Mouse (Mus musculus): ENCODE measurements around the gene Rnf43. TPM values are rescaled to one million over a fixed set of nuclear protein-coding genes. Genes with fewer than 3 reads are reported as not detected.

Gene Rnf43
- total RNA-seq, 2 experiments from 2014 or later = 0.09 to 0.16 TPM

- intact Hi-C loops (cut with DNase I; ENCODE audit: low total_unique reads) = no loop called here
- no peak for DNase-seq
These were observed 71.8 kb downstream of the Rnf43 start for GRCm38 (mm10) chr11:87734346-87734745.

- no peak for DNase-seq
- intact Hi-C loops (cut with DNase I; ENCODE audit: low total_unique reads) = no loop called here
These were observed 73.2 kb downstream of the Rnf43 start for GRCm38 (mm10) chr11:87735691-87736090.

GRCm38 (mm10) chr11:87736647-87737134, 74.2 kb downstream of the Rnf43 start:
- DNase-seq = peak; percentile 57
- intact Hi-C loops (cut with DNase I; ENCODE audit: low total_unique reads) = no loop called here

- peak; percentile 95 for DNase-seq
- intact Hi-C loops (cut with DNase I; ENCODE audit: low total_unique reads) = no loop called here
These were observed 74.7 kb downstream of the Rnf43 start, which contains the start of gene Supt4a for GRCm38 (mm10) chr11:87737175-87737740. Supt4a (plus strand) TSS chr11:87737552.

DNA sequence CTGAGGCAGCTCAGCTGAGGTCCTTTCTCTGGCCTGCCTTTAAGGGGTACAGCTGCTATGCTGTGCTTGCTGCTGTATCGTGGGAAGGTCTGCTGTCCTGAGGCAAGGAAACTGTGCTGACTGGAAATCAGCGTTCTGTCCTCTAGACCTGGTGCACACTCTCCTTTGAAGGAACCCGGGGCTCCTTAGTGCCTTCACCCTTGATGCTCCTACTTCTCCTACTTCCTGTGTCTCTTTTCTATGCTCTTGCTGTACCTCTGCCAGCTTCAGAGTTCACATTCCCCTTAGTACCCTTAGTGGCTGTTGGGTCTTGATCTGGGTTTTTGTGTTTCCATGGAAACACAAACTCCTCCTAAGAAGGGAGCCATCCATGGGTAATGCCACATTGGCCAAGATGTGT, 81.2 kb downstream of the Rnf43 start:
- intact Hi-C loops (cut with DNase I; ENCODE audit: low total_unique reads) = no loop called here
- DNase-seq = no peak

GRCm38 (mm10) chr11:87744964-87745363, 82.4 kb downstream of the Rnf43 start:
- no peak for DNase-seq
- intact Hi-C loops (cut with DNase I; ENCODE audit: low total_unique reads) = no loop called here

- no peak for DNase-seq
- intact Hi-C loops (cut with DNase I; ENCODE audit: low total_unique reads) = no loop called here
These were observed 83.4 kb downstream of the Rnf43 start for GRCm38 (mm10) chr11:87745632-87746555.

DNA sequence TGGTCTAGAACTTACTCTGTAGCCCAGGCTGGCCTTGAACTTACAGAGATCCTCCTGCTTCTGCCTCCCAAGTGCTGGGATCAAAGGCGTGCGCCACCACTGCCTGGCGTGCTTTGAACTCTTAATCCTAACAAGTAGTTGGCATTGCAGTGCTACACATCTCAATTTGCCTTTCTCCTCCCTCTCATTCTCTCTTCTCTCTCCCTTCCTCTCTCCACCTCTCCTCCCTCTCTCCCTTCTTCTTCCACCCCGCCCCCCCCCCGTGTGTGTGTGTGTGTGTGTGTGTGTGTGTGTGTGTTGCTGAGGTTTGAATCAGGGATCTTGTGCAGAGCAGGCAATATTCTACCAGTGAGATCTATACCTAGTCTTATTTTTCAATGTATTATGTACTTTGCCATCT, 84.8 kb downstream of the Rnf43 start:
- no peak for DNase-seq
- intact Hi-C loops (cut with DNase I; ENCODE audit: low total_unique reads) = no loop called here

DNA sequence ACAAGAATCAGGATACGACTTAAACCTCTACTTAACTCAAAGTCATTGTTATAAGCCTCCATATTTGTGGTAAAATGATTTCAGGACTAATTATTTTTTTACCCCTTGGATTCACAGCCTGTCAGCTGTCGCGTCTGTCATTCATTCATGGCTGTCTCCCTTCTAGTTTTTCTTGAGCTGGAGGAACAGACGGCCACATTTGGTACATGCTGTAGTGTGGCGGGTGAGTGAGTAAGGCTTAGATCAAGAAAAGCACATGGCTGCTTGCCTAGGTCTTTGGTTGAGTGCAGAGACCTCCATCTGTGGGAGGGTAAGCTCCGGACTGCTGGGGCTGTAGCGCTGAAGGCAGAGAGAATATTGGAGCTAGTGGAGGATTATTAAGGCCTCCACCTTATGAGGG, 85.2 kb downstream of the Rnf43 start:
- intact Hi-C loops (cut with DNase I; ENCODE audit: low total_unique reads) = no loop called here
- DNase-seq = no peak

- intact Hi-C loops (cut with DNase I; ENCODE audit: low total_unique reads) = no loop called here
- DNase-seq = no peak
These were observed 85.9 kb downstream of the Rnf43 start for GRCm38 (mm10) chr11:87748132-87749119.

- intact Hi-C loops (cut with DNase I; ENCODE audit: low total_unique reads) = no loop called here
- no peak for DNase-seq
These were observed 86.9 kb downstream of the Rnf43 start for GRCm38 (mm10) chr11:87749192-87750042.

DNA sequence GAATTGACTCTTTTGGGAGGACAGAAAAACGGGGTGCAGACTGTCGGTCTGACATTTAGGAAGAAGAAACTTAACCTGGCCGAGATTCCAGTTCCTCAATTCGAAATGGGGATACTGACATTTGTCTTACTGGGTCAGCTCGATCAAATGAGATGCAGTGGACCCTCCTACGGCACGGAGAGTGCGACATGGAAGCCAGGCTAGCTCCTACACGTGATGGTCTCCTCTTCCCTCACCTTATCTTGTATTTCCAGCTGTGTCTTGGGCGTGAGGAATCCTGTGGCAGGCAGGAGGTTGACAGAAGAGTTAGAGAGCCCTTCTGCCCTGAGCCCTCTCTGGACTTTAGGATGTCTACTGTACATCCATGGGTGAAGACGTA, 87.5 kb downstream of the Rnf43 start:
- no peak for DNase-seq
- intact Hi-C loops (cut with DNase I; ENCODE audit: low total_unique reads) = no loop called here

GRCm38 (mm10) chr11:87750521-87750920, 88.0 kb downstream of the Rnf43 start:
- intact Hi-C loops (cut with DNase I; ENCODE audit: low total_unique reads) = no loop called here

GRCm38 (mm10) chr11:87751031-87751430, 88.5 kb downstream of the Rnf43 start:
- no peak for DNase-seq
- intact Hi-C loops (cut with DNase I; ENCODE audit: low total_unique reads) = no loop called here

More at GRCm38 (mm10) chr11:87750521-87750920, 88.0 kb downstream of the Rnf43 start:
- no peak for DNase-seq

DNA sequence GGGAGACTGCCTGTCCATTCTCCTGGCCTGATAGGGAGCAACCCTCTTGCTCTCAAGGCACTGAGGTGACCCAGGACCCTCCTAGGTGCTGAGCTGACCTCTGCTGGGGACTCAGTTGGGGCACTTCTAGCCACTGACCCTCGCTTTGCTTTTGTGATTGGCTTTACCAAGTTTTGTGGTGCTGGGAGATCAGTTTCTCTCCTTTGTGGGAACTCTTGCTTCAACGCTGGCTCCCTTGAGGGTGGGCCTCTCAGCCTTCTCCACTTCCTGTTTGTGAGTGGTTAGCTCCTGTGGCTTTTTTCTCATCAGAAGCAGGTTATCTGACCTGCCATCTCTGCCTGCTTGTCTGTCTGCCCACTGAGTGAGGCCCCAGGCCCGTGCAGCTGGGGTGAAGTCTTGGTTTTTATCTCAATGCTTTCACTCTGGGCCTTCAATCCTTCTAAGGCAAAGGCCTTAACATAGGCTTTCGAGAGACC, 89.0 kb downstream of the Rnf43 start:
- intact Hi-C loops (cut with DNase I; ENCODE audit: low total_unique reads) = no loop called here
- no peak for DNase-seq

- intact Hi-C loops (cut with DNase I; ENCODE audit: low total_unique reads) = no loop called here
- DNase-seq = no peak
These were observed 89.8 kb downstream of the Rnf43 start for GRCm38 (mm10) chr11:87752307-87752706.

DNA sequence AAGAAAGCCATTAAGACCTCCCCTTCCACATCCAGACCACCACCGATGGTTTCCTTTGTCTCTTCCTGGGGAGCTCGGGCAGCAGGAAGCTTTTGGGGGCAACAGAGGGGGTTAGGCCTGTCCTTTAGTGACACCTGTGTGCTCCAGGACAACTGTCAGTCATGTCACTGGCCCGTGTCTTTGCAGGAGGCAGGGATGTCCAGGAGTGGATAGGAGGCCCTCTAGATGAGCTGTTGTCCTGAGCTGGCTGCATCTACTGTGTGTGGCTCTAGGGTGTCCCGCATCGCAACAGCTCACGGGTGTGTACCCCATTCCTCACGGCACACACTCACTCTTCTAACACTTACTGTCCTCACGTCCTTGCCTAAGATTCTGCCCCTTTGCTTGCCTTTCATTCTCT, 90.7 kb downstream of the Rnf43 start:
- intact Hi-C loops (cut with DNase I; ENCODE audit: low total_unique reads) = no loop called here
- no peak for DNase-seq

GRCm38 (mm10) chr11:87753891-87754501, 91.5 kb downstream of the Rnf43 start:
- intact Hi-C loops (cut with DNase I; ENCODE audit: low total_unique reads) = no loop called here

More at GRCm38 (mm10) chr11:87753891-87754501, 91.5 kb downstream of the Rnf43 start:
- no peak for DNase-seq

All from gastrocnemius, postnatal 14 days (tissue).